Mouse (Mus musculus): ENCODE results near the gene Rims4. TPM values are rescaled to one million over a fixed set of nuclear protein-coding genes. Genes with fewer than 3 reads are reported as not detected.

Rims4 gene
- polyA plus RNA-seq, 1 experiment from 2014 or later: 0.98 TPM

DNA sequence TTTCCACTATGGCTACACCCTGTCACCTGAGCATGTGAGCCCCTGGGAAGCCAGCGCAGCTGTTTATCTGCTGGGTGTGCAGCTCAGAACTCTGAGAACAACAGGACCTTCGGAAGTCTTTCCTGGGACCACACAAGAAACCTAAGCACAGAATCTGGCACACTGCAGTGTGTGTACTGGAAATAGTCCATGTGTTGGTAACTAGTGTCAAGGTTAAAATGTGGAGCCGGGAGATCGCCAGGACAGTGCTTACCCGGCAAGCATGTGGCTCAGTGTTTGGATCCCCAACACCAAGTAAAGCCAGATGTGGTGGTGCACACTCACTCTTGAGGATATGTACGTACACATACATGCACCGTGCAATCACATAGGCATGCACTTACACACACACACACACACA lies 17.4 kb downstream of the Rims4 start:
- no peaks in the 10 kb centered on the region for H3K36me3 ChIP-seq (ENCODE audit: control insufficient read depth, insufficient read depth, low read length)
- H3K4me1 ChIP-seq (replicated peaks; ENCODE audit: control insufficient read depth, insufficient read depth, low read length): no peaks in the 10 kb centered on the region
- ATAC-seq (replicated peaks; ENCODE audit: low FRiP score): no peak
- H3K9me3 ChIP-seq (ENCODE audit: control insufficient read depth, low read length): no peaks in the 10 kb centered on the region
- H3K9ac ChIP-seq (ENCODE audit: low read length): no peak overlapping the region
- no peak overlapping the region for H3K27ac ChIP-seq (ENCODE audit: low read depth, low read length)
- no peak overlapping the region for H3K4me3 ChIP-seq (ENCODE audit: low read depth, low read length)
- WGBS: 89% methylated on average over 7 of the region's 7 CpGs
- DNase-seq (ENCODE audit: low spot score): no peak
- H3K4me2 ChIP-seq (ENCODE audit: low read depth, low read length, severe bottlenecking): no peak overlapping the region
- H3K27me3 ChIP-seq (ENCODE audit: control insufficient read depth, insufficient read depth, low read length): no peaks in the 10 kb centered on the region

DNA sequence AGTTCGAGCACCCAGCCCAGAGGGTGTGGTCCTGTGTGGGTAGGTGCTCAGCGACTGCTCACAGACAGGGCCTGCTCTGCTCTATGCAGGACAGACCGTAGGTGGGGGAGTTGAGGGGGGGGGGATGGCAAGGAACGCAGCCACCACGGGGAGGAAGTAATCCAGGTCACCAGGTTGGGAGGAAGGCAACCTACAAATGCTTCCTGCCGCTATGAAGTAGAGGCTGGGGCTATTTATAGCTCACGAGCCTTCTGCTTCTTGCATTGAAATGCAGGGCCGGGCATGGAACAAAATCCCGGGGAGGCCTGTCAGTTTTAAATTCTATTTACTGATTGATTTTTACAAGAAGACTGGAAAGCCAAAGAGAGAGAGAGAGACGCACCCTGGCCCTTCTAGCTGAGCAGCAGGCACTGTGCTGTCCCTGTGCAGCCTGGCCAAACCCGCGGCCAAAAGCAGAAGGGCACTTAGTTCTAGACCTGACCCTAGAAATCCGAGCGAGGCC lies 18.5 kb downstream of the Rims4 start:
- Histone ChIP-seq H3K9ac (ENCODE audit: low read length) (no peak overlapping the region), H3K9me3 (ENCODE audit: control insufficient read depth, low read length) (no peaks in the 10 kb centered on the region), H3K27me3 (ENCODE audit: control insufficient read depth, insufficient read depth, low read length) (no peaks in the 10 kb centered on the region), H3K4me2 (ENCODE audit: low read depth, low read length, severe bottlenecking) (no peak overlapping the region), H3K36me3 (ENCODE audit: control insufficient read depth, insufficient read depth, low read length) (no peaks in the 10 kb centered on the region), H3K4me1 (replicated peaks; ENCODE audit: control insufficient read depth, insufficient read depth, low read length) (no peaks in the 10 kb centered on the region), H3K4me3 (ENCODE audit: low read depth, low read length) (no peak overlapping the region), H3K27ac (ENCODE audit: low read depth, low read length) (no peak overlapping the region)
- DNase-seq (ENCODE audit: low spot score) (no peak), ATAC-seq (replicated peaks; ENCODE audit: low FRiP score) (no peak)
- WGBS: 63% methylated on average over 14 of the region's 14 CpGs

GRCm38 (mm10) chr2:163897988-163898535 lies 20.4 kb downstream of the Rims4 start:
- ATAC-seq (replicated peaks; ENCODE audit: low FRiP score) (no peak), DNase-seq (ENCODE audit: low spot score) (no peak)
- H3K4me3 ChIP-seq (ENCODE audit: low read depth, low read length): no peak overlapping the region
- no peaks in the 10 kb centered on the region for H3K27me3 ChIP-seq (ENCODE audit: control insufficient read depth, insufficient read depth, low read length)
- H3K36me3 ChIP-seq (ENCODE audit: control insufficient read depth, insufficient read depth, low read length): no peaks in the 10 kb centered on the region
- no peak overlapping the region for H3K9ac ChIP-seq (ENCODE audit: low read length)
- H3K4me1 ChIP-seq (replicated peaks; ENCODE audit: control insufficient read depth, insufficient read depth, low read length): no peaks in the 10 kb centered on the region
- no peak overlapping the region for H3K27ac ChIP-seq (ENCODE audit: low read depth, low read length)
- WGBS: 87% methylated on average over 7 of the region's 7 CpGs
- H3K9me3 ChIP-seq (ENCODE audit: control insufficient read depth, low read length): no peaks in the 10 kb centered on the region
- H3K4me2 ChIP-seq (ENCODE audit: low read depth, low read length, severe bottlenecking): no peak overlapping the region

DNA sequence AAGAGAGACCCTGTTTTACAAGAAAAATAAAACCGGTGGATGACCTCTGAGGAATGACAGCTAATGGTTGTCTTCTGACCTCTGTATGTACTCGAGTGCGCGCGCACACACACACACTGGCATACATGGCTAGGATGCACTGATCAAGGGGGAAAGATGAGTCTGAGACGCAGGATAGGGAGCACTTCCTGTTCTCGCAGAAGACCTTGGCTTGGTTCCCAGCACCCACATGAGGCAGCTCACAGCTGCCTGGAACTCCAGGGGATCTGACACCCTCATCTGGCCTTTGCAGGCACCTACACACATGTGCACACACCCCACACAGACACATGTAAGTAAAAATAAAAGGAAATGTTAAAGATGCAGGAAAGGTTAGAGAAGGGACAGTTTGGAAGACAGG lies 21.5 kb downstream of the Rims4 start:
- ATAC-seq (replicated peaks; ENCODE audit: low FRiP score) (no peak), DNase-seq (ENCODE audit: low spot score) (no peak)
- H3K9me3 ChIP-seq (ENCODE audit: control insufficient read depth, low read length): no peaks in the 10 kb centered on the region
- H3K36me3 ChIP-seq (ENCODE audit: control insufficient read depth, insufficient read depth, low read length): no peaks in the 10 kb centered on the region
- WGBS: 92% methylated on average over 7 of the region's 7 CpGs
- no peak overlapping the region for H3K27ac ChIP-seq (ENCODE audit: low read depth, low read length)
- no peak overlapping the region for H3K4me3 ChIP-seq (ENCODE audit: low read depth, low read length)
- H3K27me3 ChIP-seq (ENCODE audit: control insufficient read depth, insufficient read depth, low read length): no peaks in the 10 kb centered on the region
- no peaks in the 10 kb centered on the region for H3K4me1 ChIP-seq (replicated peaks; ENCODE audit: control insufficient read depth, insufficient read depth, low read length)
- no peak overlapping the region for H3K9ac ChIP-seq (ENCODE audit: low read length)
- no peak overlapping the region for H3K4me2 ChIP-seq (ENCODE audit: low read depth, low read length, severe bottlenecking)

GRCm38 (mm10) chr2:163895156-163895555 lies 23.3 kb downstream of the Rims4 start:
- H3K4me2 ChIP-seq (ENCODE audit: low read depth, low read length, severe bottlenecking): no peak overlapping the region
- no peaks in the 10 kb centered on the region for H3K4me1 ChIP-seq (replicated peaks; ENCODE audit: control insufficient read depth, insufficient read depth, low read length)
- H3K4me3 ChIP-seq (ENCODE audit: low read depth, low read length): no peak overlapping the region
- no peak overlapping the region for H3K27ac ChIP-seq (ENCODE audit: low read depth, low read length)
- no peaks in the 10 kb centered on the region for H3K36me3 ChIP-seq (ENCODE audit: control insufficient read depth, insufficient read depth, low read length)
- H3K9me3 ChIP-seq (ENCODE audit: control insufficient read depth, low read length): no peaks in the 10 kb centered on the region
- no peak overlapping the region for H3K9ac ChIP-seq (ENCODE audit: low read length)
- 64% methylated on average over 2 of the region's 2 CpGs for WGBS
- no peaks in the 10 kb centered on the region for H3K27me3 ChIP-seq (ENCODE audit: control insufficient read depth, insufficient read depth, low read length)
- ATAC-seq (replicated peaks; ENCODE audit: low FRiP score): no peak
- DNase-seq (ENCODE audit: low spot score): no peak

DNA sequence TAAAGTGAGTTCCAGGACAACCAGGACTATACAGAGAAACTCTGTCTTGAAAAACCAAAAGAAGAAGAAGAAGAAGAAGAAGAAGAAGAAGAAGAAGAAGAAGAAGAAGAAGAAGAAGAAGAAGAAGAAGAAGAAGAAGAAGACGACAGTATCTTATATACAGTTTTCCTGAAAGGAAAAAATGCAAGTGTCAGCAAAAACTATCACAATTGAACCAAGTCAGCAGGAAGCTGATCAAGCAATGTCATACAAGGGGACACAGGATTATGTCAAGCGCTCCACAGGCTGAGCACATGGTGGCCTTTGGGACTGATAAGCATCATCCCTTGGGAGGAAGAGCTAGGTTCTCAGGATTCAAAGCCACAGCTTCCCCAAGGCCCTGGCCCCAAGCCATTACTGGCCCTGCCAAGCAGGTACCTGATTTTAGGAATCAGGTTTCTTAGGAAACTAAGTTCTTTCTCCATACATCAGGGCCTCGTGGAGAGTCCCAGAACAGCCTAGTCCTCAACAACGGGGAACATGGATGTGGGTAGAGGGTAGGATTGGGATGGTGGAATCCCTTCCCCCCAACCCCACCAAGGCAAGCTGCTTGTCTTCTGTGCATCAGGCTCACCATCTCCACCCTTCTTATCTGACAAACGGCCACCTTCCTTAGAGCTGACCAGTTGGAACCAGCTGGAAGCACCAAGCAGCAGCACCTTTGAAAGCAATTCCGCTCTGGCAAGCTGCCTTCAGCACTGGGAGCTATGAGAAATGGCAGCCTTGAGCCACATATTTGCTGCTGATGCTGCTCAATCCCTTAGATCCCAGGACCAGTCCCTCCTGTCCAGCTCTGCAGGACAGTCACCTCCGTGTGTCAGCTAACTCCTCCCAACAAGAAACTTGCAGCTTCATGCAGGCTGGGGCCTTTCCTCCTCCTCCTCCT lies 24.8 kb downstream of the Rims4 start:
- H3K9ac ChIP-seq (ENCODE audit: low read length): no peak overlapping the region
- H3K36me3 ChIP-seq (ENCODE audit: control insufficient read depth, insufficient read depth, low read length): no peaks in the 10 kb centered on the region
- H3K27me3 ChIP-seq (ENCODE audit: control insufficient read depth, insufficient read depth, low read length): no peaks in the 10 kb centered on the region
- H3K4me2 ChIP-seq (ENCODE audit: low read depth, low read length, severe bottlenecking): no peak overlapping the region
- H3K4me3 ChIP-seq (ENCODE audit: low read depth, low read length): no peak overlapping the region
- 67% methylated on average over 7 of the region's 7 CpGs for WGBS
- DNase-seq (ENCODE audit: low spot score): no peak
- H3K27ac ChIP-seq (ENCODE audit: low read depth, low read length): no peak overlapping the region
- H3K9me3 ChIP-seq (ENCODE audit: control insufficient read depth, low read length): no peaks in the 10 kb centered on the region
- no peak for ATAC-seq (replicated peaks; ENCODE audit: low FRiP score)
- H3K4me1 ChIP-seq (replicated peaks; ENCODE audit: control insufficient read depth, insufficient read depth, low read length): no peaks in the 10 kb centered on the region

- DNase-seq (ENCODE audit: low spot score) (no peak), ATAC-seq (replicated peaks; ENCODE audit: low FRiP score) (no peak)
- Histone ChIP-seq H3K36me3 (ENCODE audit: control insufficient read depth, insufficient read depth, low read length) (no peaks in the 10 kb centered on the region), H3K4me2 (ENCODE audit: low read depth, low read length, severe bottlenecking) (no peak overlapping the region), H3K4me1 (replicated peaks; ENCODE audit: control insufficient read depth, insufficient read depth, low read length) (no peaks in the 10 kb centered on the region), H3K9ac (ENCODE audit: low read length) (no peak overlapping the region), H3K4me3 (ENCODE audit: low read depth, low read length) (no peak overlapping the region), H3K9me3 (ENCODE audit: control insufficient read depth, low read length) (no peaks in the 10 kb centered on the region), H3K27me3 (ENCODE audit: control insufficient read depth, insufficient read depth, low read length) (no peaks in the 10 kb centered on the region), H3K27ac (ENCODE audit: low read depth, low read length) (no peak overlapping the region)
- WGBS: 91% methylated on average over 11 of the region's 11 CpGs
These were observed 27.2 kb downstream of the Rims4 start for GRCm38 (mm10) chr2:163891271-163891670.

- no peaks in the 10 kb centered on the region for H3K36me3 ChIP-seq (ENCODE audit: control insufficient read depth, insufficient read depth, low read length)
- H3K4me3 ChIP-seq (ENCODE audit: low read depth, low read length): no peak overlapping the region
- H3K9ac ChIP-seq (ENCODE audit: low read length): no peak overlapping the region
- H3K4me2 ChIP-seq (ENCODE audit: low read depth, low read length, severe bottlenecking): no peak overlapping the region
- H3K27me3 ChIP-seq (ENCODE audit: control insufficient read depth, insufficient read depth, low read length): no peaks in the 10 kb centered on the region
- H3K9me3 ChIP-seq (ENCODE audit: control insufficient read depth, low read length): no peaks in the 10 kb centered on the region
- H3K4me1 ChIP-seq (replicated peaks; ENCODE audit: control insufficient read depth, insufficient read depth, low read length): no peaks in the 10 kb centered on the region
- ATAC-seq (replicated peaks; ENCODE audit: low FRiP score) (no peak), DNase-seq (ENCODE audit: low spot score) (no peak)
- WGBS: 59% methylated on average over 11 of the region's 11 CpGs
- H3K27ac ChIP-seq (ENCODE audit: low read depth, low read length): no peak overlapping the region
These were observed 27.9 kb downstream of the Rims4 start for GRCm38 (mm10) chr2:163890586-163890985.

All from forebrain, embryonic 11.5 days (tissue).